Mouse (Mus musculus): ENCODE measurements around the gene Sdhaf2. TPM values are rescaled to one million over a fixed set of nuclear protein-coding genes. Genes with fewer than 3 reads are reported as not detected.
"Not testable (repeated sequence)": the region's sequence is repeated elsewhere in the genome, so short reads cannot be mapped to it uniquely, and the experiment has no call there.

Sdhaf2 gene
- 10 to 100 TPM; 53.6 to 60.8 TPM for total RNA-seq (2021)

DNA sequence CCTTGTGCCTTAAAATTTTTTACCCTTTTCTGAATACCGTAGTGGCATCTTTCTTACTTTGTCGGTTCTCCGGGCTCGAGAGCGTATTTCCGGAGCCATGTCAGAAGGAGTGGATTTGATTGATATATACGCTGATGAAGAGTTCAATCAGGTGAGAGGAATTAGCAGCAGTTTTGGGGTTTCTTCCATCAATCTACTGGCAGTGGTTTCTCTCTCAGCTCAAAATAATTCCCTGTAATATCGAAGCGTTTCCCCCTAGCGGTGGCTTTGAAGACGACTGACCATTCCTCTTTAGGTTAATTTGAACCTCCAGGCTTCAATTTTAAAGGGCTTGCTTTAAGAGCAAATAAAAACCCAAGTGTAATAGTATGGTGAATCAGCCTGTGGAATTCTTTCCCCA, at the start of gene Sdhaf2:
Gene Sdhaf2 (minus strand): TSS at position 233 of the 400 bp plus-strand sequence.
- intact Hi-C loops (cut with DNase I) = no loop called here
- DNase-seq (ENCODE audit: low spot score in 2 of 2) = peak in 1 of 2 experiments; percentile 24

DNA sequence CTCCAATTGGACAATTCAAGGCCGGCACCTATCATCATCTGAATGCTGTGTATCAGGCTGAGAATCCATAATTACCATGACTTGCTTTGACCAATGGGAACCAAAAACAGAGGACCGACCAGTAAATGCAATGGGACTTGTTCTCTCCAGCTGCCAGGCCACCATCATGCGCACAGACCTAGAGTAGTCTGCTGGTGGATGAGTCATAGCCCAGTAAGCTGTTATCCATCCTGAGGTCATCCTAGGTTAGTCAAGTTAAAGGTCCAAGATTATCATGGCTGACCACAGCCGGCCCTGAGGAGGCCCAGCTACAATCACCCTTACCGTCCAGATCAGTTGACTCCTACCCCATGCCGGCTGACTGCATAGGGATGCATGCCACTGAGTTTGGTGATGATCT, 43.7 kb upstream of the Sdhaf2 start:
- no peak for DNase-seq (ENCODE audit: low spot score in 2 of 2)
- intact Hi-C loops (cut with DNase I) = no loop called here

DNA sequence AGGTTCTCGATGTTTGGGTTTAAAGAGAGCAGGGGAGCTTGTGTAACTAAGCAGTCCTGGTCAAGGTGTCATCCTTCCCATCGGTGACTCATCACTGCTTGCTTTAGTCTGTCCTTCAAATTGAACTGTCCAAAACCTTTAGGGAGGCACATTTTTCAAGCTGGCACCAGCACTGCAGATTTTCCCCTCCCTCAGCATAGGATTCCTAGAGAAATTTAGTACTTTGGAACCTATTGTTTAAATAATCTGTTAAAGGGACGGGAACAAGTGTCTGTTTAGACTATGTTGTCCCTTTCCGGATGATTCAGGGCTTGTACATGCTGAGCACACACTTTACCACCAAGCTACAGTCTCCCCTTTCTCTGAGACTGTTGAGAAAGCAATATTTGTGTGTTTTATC, 39.3 kb upstream of the Sdhaf2 start:
- DNase-seq (ENCODE audit: low spot score in 2 of 2) = no peak
- intact Hi-C loops (cut with DNase I) = no loop called here

DNA sequence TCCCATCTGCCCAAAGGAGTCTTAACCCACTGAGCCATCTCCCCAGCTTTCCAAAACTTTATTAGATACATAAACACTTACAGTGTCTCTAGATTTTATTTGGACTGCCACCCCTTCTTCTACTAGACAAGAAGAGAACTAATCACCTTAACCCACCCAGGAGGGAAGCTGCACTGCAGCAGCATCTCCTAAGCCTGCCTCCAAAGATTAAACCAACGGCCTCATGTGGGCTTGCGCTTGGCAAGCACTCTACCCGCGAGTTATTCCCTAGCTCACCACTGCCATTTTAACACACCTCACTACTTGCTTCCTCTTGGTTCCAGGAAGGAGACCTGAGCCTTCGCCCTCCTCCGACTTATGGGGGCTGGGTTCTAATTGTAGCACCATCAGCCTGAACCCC, 38.3 kb upstream of the Sdhaf2 start:
- DNase-seq (ENCODE audit: low spot score in 2 of 2) = no peak
- intact Hi-C loops (cut with DNase I) = no loop called here

DNA sequence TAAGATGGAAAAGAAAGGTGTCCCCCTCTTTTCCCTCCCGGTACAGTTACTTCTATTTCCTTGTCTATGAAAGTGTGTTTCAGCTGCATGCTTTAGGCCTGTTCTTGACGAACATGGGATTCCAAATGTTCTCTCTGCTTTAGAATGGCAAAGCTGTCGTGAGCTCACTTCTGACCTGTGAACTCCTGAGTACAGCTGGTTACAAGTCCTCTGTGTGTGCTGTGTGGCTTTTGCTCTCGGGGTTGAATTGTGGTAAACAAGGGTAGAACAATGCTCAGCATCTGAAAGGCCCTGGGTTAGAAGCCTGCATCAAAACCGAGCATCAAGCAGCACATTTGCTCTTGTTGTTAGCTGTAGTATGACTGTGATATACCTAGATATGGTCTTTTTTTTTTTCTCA, 36.4 kb upstream of the Sdhaf2 start:
- no peak for DNase-seq (ENCODE audit: low spot score in 2 of 2)
- intact Hi-C loops (cut with DNase I) = no loop called here

DNA sequence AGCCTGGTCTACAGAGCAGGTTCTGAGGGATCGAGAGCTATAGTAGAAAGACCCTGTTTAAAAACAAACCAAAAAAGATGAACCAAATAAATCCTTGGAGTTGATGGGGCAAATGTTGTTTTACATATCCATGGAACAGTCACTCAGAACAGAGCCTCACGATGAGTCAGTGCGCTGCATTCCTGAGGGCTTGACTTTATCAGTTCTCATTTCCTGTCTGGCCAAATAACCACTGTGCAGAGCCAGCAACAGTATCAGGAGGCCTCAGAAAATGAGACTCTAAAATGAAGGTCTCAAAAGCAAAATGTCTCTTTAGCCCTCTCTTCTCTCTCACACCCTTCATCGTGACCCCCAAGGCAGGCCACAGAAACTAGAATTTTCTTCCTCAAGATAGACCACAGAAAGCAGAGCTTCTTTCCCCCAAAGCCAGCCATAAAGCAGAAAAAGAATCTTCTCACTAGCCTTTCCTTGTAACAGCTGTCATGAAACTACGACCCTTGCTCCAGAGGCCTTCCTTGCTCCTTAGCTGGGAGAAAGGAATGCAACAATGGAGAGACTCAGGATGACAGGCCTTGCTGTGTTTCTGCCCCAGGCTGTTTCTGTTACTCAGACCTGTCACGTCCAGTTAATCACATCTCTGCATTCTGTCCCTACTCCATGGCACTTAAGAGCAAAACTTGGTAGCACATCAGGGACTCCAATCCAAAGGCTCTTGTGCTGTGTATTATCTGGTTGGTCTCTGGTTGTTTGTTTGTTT, 35.8 kb upstream of the Sdhaf2 start:
- intact Hi-C loops (cut with DNase I) = no loop called here
- DNase-seq (ENCODE audit: low spot score in 2 of 2) = no peak

DNA sequence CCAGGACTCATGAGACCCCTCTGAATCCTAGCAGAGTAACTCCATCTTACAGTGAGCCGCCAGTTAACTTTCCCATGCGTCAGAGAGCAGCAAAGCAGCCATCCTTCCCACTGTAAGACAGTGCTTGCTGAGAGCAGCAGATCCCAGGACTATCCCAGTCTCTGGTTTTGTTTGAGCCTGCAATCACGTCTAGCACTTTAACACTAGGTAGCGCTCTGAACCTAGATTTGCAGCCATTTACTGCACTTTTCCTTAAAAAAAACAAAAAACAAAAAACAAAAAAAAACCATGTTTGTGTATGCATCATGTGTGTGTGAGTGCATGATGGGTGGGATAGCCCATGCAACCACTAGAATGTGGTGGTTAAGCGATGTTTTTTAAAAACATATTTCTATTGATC, 34.2 kb upstream of the Sdhaf2 start:
- DNase-seq (ENCODE audit: low spot score in 2 of 2) = no peak
- intact Hi-C loops (cut with DNase I) = no loop called here

DNA sequence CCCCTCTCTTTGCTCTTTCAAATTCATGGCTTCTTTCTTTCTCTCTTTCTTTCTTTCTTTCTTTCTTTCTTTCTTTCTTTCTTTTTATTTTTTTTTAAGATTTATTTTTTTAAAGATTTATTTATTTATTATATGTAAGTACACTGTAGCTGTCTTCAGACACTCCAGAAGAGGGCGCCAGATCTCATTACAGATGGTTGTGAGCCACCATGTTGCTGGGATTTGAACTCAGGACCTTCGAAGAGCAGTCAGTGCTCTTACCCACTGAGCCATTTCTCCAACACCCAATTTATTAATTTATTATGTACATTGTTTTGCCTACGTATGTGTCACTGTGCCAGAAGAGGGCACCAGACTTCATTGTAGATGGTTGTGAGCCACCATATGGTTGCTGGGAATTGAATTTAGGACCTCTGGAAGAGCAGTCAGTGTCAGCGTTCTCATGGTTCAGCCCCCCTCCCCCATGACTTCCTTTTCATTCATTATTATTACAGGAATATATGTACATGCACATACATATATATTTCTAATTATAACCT, 32.0 kb upstream of the Sdhaf2 start:
- intact Hi-C loops (cut with DNase I) = not testable (repeated sequence)

DNA sequence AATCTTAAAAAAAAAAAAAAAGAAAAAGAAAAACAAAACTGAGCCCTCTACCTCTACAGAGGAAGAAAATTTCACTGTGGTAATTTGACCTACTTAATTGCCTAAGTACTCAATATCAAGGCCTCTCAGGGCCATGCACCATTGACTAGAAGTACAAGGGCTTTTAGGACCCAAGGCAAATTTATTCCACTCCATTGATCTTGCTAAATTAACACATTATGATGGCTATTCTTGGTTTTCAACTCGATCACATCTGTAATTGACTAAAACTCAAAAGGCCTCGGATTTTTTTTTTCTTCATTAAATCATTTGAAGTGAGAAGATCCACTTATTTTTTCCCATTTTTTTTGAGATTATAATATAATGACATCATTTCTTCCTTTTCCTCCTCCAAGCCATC, 31.5 kb upstream of the Sdhaf2 start:
- intact Hi-C loops (cut with DNase I) = no loop called here
- no peak for DNase-seq (ENCODE audit: low spot score in 2 of 2)

More for the DNA sequence above, 32.0 kb upstream of the Sdhaf2 start:
- not testable (repeated sequence) for DNase-seq (ENCODE audit: low spot score in 2 of 2)

DNA sequence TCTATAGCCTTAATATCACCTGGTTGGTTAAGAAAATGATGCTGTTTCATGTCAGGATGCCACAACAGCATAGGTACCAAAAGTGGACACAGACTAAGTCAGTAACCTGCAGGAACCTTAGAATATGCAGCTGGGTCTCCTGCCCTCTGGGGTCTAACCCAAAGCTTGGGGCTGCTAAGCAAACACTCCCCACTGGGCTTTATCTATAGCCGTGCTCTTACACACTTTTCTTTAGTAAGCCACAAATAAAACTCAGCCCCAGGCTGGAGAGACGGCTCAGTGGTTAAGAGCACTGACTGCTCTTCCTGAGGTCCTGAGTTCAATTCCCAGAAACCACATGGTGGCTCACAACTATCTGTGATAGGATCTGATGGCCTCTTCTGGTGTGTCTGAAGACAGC, 31.1 kb upstream of the Sdhaf2 start:
- intact Hi-C loops (cut with DNase I) = no loop called here
- DNase-seq (ENCODE audit: low spot score in 2 of 2) = no peak

DNA sequence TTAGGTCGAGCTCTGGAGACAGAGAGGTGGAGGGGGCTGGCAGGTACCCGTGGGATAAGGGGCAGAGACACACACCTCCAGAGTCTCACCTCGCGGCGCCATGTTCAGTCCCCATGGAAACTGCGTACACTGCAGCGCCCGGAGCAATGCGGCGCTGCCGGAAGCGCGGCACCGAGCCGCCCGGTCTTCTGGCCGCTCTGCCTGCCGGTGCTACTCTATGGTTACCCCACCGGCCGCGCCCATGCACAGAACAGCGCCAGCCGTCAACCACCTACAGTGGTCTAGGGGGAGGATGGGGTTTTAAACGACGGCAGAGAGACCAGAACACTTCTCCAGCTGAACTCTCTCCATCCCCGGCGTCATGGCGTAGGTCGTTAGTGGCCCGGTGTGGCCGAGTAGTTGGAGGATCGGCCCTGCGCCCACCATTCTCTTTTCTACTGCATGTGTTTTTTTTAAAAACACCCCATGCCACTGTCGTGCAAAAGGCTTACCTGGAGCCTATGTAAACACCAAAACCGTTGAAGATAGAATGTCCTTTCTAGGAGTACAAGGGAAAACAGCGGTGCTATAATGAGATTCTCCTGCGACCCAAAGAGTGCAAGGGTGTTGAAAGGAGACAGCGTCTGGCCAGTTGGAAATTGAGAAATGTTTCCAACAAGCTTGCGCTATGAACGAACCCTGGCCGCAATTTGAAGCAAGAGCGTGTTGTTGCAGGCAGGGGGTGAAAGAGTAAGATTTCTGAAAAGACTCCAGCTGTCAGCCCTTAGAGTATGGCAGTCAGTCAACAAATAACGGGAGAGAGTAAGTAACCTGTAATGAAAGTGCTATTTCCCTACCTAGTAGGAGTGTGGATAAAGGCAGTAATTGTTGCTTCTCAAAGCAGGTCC, 29.9 kb upstream of the Sdhaf2 start, which contains the start of gene Tmem216:
Gene Tmem216 (minus strand): TSS at position 615 of the 887 bp plus-strand sequence.
- intact Hi-C loops (cut with DNase I) = loop anchor here (1.0 to 2.0 kb wide), 2 partner anchors 21 to 49 kb away; partner anchors contain the start of genes Cyb561a3, Ddb1, Tkfc and Tmem138
- DNase-seq (ENCODE audit: low spot score in 2 of 2) = peak; percentile 84 to 86

DNA sequence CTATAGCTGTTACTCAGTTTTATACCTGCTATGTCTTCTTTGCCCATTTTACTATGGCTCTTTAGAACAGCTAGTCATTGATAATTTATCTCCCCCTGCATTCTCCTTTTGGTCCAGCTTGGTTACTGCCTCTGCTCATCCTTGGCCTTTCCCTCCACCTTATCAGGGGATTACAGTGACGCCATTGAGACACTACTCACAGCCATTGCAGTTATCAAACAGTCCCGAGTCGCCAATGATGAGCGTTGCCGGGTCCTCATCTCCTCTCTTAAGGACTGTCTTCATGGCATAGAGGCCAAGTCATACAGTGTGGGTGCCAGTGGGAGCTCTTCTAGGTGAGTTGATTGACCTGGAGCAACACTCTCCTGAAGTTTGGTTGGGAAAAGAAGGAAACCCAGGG, 13.5 kb upstream of the Sdhaf2 start:
- intact Hi-C loops (cut with DNase I) = no loop called here
- DNase-seq (ENCODE audit: low spot score in 2 of 2) = no peak

DNA sequence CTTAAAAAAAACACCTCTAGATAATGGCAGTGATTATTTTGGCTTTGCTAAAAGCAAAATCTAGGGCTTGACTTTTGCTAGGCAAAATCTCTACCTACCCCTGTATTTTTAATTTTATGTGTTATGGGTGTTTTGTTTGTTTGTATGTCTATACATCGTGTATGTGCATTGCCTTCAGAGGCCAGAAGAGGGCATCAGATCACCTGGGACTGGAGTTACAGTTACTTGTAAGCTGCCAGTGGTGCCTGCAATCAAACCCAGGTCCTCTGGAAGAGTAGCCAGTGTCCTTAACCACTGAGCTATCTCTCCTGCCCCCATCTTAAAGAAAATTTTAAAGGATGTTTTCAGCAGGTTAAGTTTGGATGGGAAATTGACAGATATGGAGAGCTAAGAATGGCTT, 4.1 kb upstream of the Sdhaf2 start:
- intact Hi-C loops (cut with DNase I) = no loop called here

DNA sequence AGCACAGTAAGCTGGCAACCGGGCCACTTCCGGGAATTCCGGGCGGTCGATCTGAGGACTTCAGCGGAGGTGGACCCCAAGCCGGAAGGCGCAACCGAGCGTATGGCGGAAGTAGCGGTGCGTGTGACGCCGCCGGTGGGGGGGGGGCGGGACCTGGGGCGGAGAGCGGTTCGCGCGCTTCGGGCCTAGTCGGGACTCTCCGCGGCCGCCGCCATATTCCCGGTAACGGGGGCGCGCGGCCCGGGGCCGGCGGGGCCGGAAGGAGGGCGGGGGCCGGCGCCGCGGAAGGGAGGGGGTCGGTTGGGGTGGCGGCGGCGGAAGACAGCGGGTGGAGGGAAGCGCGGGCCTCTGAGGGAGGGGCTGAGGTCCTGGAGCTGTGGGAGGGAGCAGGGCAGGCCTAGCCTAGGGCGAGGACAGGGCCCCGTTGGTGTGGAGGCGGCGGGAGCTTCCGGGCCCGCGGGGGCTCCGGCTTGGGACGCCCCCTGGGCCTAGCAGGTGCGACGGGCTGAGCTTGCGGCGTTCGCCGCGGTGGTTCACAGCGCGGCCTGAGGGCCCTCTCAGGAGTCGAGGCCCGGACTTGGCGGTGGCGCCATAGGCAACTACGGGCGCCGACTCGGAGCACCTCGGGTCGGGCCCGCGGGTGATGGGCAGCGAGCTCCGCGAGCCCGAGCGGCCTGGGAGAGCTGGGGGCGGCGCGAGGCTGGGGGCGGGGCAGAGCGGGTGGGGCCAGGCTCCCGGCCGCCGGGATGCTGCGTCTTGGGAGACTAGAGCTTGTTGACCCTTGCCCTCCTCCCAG, 638 bp downstream of the Sdhaf2 start, which contains the start of gene Cpsf7:
Gene Cpsf7 (plus strand): TSS at position 161 of the 796 bp plus-strand sequence.
- DNase-seq (ENCODE audit: low spot score in 2 of 2) = peak; percentile 88
- intact Hi-C loops (cut with DNase I) = no loop called here

More for the DNA sequence above, 4.1 kb upstream of the Sdhaf2 start:
- no peak for DNase-seq (ENCODE audit: low spot score in 2 of 2)

DNA sequence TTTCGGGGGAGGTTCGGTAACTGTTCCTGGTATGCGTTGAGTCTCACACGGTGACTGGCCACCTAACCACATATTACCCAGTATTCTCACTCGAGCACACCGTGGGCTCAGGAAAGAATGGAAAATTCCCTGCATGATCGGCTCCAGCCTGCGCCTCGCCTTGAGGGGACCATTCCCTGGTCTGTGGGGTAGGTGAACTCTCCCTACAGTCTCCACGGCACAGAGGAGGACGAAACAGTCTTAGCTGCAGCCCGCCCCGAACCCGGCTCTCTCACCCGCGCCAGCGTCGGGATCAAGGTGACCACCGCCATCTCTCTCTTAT, 1.2 kb downstream of the Sdhaf2 start:
- DNase-seq (ENCODE audit: low spot score in 2 of 2) = no peak
- intact Hi-C loops (cut with DNase I) = no loop called here

DNA sequence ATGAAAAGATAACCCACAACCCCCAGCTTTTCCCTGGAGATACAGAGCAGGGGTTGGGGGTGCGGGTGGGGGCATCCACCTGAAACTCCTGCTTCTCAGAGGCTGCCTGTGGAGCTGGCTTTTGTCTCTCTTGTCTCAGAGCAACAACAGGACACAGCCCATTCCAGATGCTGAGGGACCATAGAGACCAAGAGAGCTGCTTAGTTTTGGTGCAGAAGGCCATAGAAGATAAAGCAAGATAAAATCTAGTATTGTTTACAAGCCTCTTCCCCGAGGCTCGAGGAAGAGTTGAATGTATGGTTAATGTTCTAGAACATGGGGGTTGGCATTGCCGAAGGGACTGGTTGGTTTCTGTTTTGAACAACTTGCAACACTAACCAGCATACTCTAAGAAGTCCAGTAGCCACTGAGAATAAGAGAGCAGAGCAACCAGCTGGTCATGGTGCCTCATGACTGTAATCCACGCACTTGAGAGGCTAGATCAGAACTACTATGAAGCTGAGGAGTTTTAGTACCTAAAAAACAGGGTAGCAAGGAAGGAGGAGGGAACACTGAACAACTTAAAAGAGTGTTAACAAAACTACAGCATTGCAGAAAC, 2.4 kb downstream of the Sdhaf2 start:
- intact Hi-C loops (cut with DNase I) = no loop called here

DNA sequence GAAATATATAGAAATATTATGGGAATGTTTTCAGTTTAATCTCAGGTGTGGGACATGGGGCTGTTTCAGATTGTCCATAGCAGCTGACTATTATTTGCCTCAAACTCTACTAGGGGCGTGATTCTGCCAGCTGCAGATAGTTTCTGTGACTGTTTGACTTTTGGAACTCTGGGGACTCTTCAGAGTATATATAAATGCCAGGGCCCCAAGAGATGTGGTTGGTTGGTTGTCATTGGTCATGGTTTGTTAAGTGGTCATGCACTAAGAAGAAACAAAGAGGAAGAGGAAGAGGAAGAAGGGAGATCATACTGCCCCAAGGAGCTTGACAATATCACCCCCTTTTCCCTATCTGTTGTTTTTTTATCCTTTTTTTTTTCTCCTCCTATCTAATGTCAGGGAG, 4.0 kb downstream of the Sdhaf2 start:
- DNase-seq (ENCODE audit: low spot score in 2 of 2) = no peak
- intact Hi-C loops (cut with DNase I) = no loop called here

More for the DNA sequence above, 2.4 kb downstream of the Sdhaf2 start:
- DNase-seq (ENCODE audit: low spot score in 2 of 2) = no peak

DNA sequence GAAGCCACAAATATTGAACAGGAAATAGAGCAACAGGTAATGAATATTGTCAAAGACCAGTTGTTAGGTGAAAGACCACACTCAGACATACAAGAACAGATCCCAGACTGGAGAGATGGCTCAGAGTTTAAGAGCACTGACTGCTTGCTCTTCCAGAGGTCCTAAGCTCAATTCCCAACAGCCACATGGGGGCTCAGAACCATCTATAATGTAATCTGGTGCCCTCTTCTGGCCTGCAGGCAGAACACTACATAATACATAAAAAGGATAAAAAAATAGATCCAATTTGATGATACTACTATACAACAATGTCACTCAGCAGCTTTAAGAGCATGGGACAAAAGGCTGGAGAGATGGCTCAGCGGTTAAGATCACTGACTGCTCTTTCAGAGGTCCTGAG, 5.6 kb downstream of the Sdhaf2 start:
- intact Hi-C loops (cut with DNase I) = no loop called here
- no peak for DNase-seq (ENCODE audit: low spot score in 2 of 2)

DNA sequence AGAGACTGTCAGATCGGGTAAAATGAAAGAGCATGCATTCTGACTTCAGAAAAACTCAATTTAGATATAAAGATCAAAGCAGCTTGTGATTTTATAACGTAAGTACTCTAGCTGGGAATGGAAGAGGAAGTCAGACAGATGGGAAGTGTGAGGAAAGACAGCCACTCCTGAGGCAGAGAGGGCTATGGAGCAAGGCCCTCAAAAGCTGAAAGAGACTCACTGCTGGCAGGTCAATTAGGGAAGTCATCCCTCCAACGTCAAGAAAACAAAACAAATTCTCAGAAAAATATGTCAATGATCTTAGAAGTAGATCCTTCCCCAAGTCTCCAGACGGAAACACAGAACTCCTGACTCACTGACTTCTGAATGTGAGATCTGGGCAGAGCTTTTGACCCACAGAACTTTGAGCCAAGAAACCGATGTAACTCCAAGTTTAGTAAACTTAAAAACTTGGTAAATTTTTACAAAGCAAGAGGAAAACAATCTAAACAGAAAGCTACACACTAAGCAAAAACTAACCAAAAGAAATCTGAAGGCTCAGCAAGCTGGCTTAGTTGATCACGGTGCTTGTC, 15.1 kb downstream of the Sdhaf2 start:
- no peak for DNase-seq (ENCODE audit: low spot score in 2 of 2)
- intact Hi-C loops (cut with DNase I) = no loop called here

Data from left cerebral cortex, postnatal 36 days (tissue).